Mouse (Mus musculus) embryonic facial prominence, embryonic 15.5 days (tissue): ENCODE data around the gene Zfp777. TPM values are rescaled to one million over a fixed set of nuclear protein-coding genes. Genes with fewer than 3 reads are reported as not detected.

ENCODE experiments used
- microRNA-seq: library from miRNA; unstranded; fragments of <30 nt; microRNA quantifications from one replicate; pipeline ENCODE4, GENCODE M21; 2016; ENCODE audit warnings: borderline number of aligned reads
- polyA plus RNA-seq: library from polyadenylated mRNA; unstranded; fragments of >200 nt; fragmentation: Nextera tagmentation; extraction: Ambion mirVana; gene quantifications from 2 replicates; pipeline ENCODE4 v1.2.1, GENCODE M21; 2015

Zfp777 gene
- polyA plus RNA-seq, 1 experiment from 2014 or later: 7.3 TPM

Small RNAs within 50 kb of the gene (microRNA-seq; reads per million reads assigned to microRNA genes)
- gene Gm24563: not detected

Other genes starting within 250 kb of the Zfp777 start
- gene Pdia4, start 235.5 kb downstream of the Zfp777 start, polyA plus RNA-seq: 257 and 265 TPM in 2 replicates
- gene Zfp786, start 218.0 kb downstream of the Zfp777 start, polyA plus RNA-seq: 3.5 and 4.1 TPM in 2 replicates
- gene Zfp398, start 213.2 kb downstream of the Zfp777 start, polyA plus RNA-seq: 11.5 and 11.9 TPM in 2 replicates
- 24.8 and 25.0 TPM in 2 replicates for gene Zfp282, start 171.7 kb downstream of the Zfp777 start, polyA plus RNA-seq
- gene Zfp212, start 128.4 kb downstream of the Zfp777 start, polyA plus RNA-seq: 18.4 and 18.7 TPM in 2 replicates
- gene Zfp956, start 95.5 kb downstream of the Zfp777 start, polyA plus RNA-seq: 11.6 and 13.2 TPM in 2 replicates
- 22.3 and 22.6 TPM in 2 replicates for gene Zfp746, start 37.7 kb upstream of the Zfp777 start, polyA plus RNA-seq